Mouse (Mus musculus) lung, adult 2 months (tissue): ENCODE results near the gene Panx1.
A peak's percentile ranks its signal among the peaks of the same experiment; 100 is the strongest.

ENCODE experiments used
- CTCF ChIP-seq: fragments of 200-500 bp; IDR thresholded peaks from 2 replicates; pipeline ENCODE4 v1.5.1; 2011; ENCODE audit warnings: mild to moderate bottlenecking, low read length, control low read depth; ENCODE audit not compliant: insufficient read depth
- POLR2A ChIP-seq: fragments of 200-500 bp; IDR thresholded peaks from 2 replicates; pipeline ENCODE4 v1.6.1; 2011; ENCODE audit warnings: low read depth, mild to moderate bottlenecking, control low read depth, low read length, borderline replicate concordance; ENCODE audit errors: extremely low read depth

DNA sequence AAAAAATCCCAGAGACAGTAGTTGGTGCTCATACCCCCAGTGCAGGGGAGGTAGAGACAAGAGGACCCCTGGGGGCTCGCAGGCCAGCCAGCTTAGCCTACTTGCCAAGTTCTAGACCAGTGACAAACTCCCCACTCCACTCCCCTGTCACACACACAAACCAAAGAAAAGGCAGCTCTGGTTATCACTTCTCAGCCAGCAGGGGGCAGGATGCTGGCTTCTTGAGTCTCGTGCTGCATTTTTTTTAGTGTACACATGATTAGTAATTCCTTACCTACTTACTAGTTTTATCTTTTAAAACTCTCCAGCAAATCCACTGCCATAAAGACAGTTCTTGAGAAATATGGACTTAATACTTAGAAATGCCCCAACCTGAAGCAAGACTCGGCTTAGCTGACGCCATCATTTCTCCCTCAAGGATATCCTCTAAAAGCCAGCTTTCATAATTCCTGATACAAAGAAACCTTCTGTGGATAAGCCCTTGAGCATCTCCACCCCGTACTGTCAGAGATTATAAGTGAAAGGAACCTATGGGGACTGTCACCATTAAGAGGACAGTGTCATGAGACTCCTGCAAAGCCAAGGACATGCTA lies 11.6 kb downstream of the Panx1 start:
- peak; percentile 54 for TF ChIP-seq CTCF
- no peak for TF ChIP-seq POLR2A
